Comparison of ENCODE assay signal across 8 mouse cellular contexts in genomic region chr16:72913134-72913533, GRCm38 (mm10).
DNase-seq lines count a peak whose midpoint lies in the region; ATAC-seq lines count a peak whose summit lies in the region.
"Had no signal": no experiment of that assay in that cellular context is flagged by ENCODE, and none has a peak within 500 bp of the region (broad histone marks: within the 10 kb centered on the region; RNA-seq: fewer than 3 reads in every experiment).

No protein-coding gene starts in this region.

- no peaks in the 10 kb centered on the region for H3K36me3 ChIP-seq in hindbrain, embryonic 14.5 days (replicated peaks; ENCODE audit: control insufficient read depth, insufficient read depth)

- peak; percentile 36 for DNase-seq in lung, postnatal 10 days
- no peak for DNase-seq in lung, adult 18-20 months
- DNase-seq in cerebellum, adult 9-11 months = peak; percentile 91
- DNase-seq in hindbrain, embryonic 14.5 days (ENCODE audit: low spot score) = no peak
- DNase-seq in left cerebral cortex, postnatal 36 days (ENCODE audit: low spot score in 2 of 2) = peak; percentile 71
- DNase-seq in thymus, adult 18-20 months = no peak

- 0 out of 2 replicates have a peak, but pooled peaks cover 6% of the 10 kb centered on the region for H3K4me1 ChIP-seq in hindbrain, embryonic 14.5 days (replicated peaks; ENCODE audit: control insufficient read depth, insufficient read depth, low read length)

- peak; percentile 55; the same call in 1 of the 2 replicates for ATAC-seq in hindbrain, embryonic 14.5 days (ENCODE audit: low FRiP score)
- ATAC-seq in erythroblast, adult 5-6 weeks (replicated peaks; ENCODE audit: low FRiP score, poor library complexity, severe bottlenecking) = no peak

- H3K9me3 ChIP-seq in hindbrain, embryonic 14.5 days (ENCODE audit: control insufficient read depth, low read length) = no peaks in the 10 kb centered on the region

- no peak overlapping the region for H3K9ac ChIP-seq in hindbrain, embryonic 14.5 days

- intact Hi-C loops in left cerebral cortex, postnatal 36 days (cut with DNase I) = no loop called here

- no peak overlapping the region for H3K4me2 ChIP-seq in hindbrain, embryonic 14.5 days (replicated peaks)

- 38% methylated on average over 5 of the region's 5 CpGs for WGBS in hindbrain, embryonic 14.5 days

- no peaks in the 10 kb centered on the region for H3K27me3 ChIP-seq in hindbrain, embryonic 14.5 days (ENCODE audit: control insufficient read depth, insufficient read depth, low read length)

- no peak overlapping the region for H3K4me3 ChIP-seq in hindbrain, embryonic 14.5 days (replicated peaks; ENCODE audit: low read length)

- no peak overlapping the region for H3K27ac ChIP-seq in hindbrain, embryonic 14.5 days
- H3K27ac ChIP-seq: macrophage had no signal

Comparison
In these comparisons a context has a peak if more than half of its experiments do, and no peak if none do; other contexts are left out.
1. DNase-seq: peak in lung, postnatal 10 days (single experiment), cerebellum, adult 9-11 months (single experiment) and left cerebral cortex, postnatal 36 days (2 of 2); none in lung, adult 18-20 months (0 of 2), hindbrain, embryonic 14.5 days (single experiment) and thymus, adult 18-20 months (0 of 2).